Mouse (Mus musculus) cerebellum, adult 2 months (tissue): ENCODE measurements around the gene Bcr.

ENCODE experiments used
- CTCF ChIP-seq: fragments of 200-500 bp; IDR thresholded peaks from 2 replicates; pipeline ENCODE4 v1.5.1; 2011; ENCODE audit warnings: low read depth, mild to moderate bottlenecking, control low read depth, low read length, moderate library complexity, borderline replicate concordance; ENCODE audit not compliant: insufficient read depth
- POLR2A ChIP-seq: fragments of 200-500 bp; IDR thresholded peaks from 2 replicates; pipeline ENCODE4 v1.6.1; 2011; ENCODE audit warnings: low read length, control low read depth, borderline replicate concordance; ENCODE audit not compliant: insufficient read depth

DNA sequence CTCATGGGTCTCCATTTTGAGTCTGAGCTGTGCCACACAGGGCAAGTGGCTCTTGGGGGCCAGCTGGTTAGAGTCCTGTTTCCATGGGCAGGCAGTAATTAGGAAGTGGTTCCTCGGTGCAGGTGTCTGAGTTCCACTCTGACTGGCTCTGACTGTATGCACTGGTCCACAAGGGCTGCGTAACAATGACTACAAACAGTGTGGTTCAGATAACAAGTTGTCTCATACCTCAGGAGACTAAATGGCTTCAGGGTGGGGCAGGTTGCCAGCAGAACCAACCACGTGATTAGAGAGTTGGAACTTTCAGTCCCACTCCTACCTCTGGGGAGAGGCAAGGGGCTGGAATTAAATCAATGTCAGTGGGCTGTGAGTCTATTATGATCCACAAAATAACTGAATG is 59.0 kb downstream of the Bcr start:
- no peak for TF ChIP-seq CTCF
- no peak for TF ChIP-seq POLR2A
